Mouse (Mus musculus) limb, embryonic 14.5 days (tissue): ENCODE measurements around the gene Mesp1. TPM values are rescaled to one million over a fixed set of nuclear protein-coding genes. Genes with fewer than 3 reads are reported as not detected.

ENCODE experiments used
- ATAC-seq: fragments of 200-750 bp; cut with Nextera tagmentation; 2 replicates; pipeline ENCODE4 v1.8.0; 2017; ENCODE audit warnings: low read depth, moderate number of reproducible peaks, moderate TSS enrichment; ENCODE audit not compliant: low FRiP score
- DNase-seq: peaks from one replicate; pipeline ENCODE4 v3.0.0-alpha.2; 2015; ENCODE audit warnings: low spot score
- H3K27ac ChIP-seq: fragments of 300-500 bp; sonication (generic); replicated peaks from 2 replicates; pipeline ENCODE4 v1.5.1; 2014; ENCODE audit warnings: low read depth, mild to moderate bottlenecking, low read length, moderate library complexity, mixed read lengths
- H3K27me3 ChIP-seq: fragments of 300-500 bp; sonication (generic); 2 replicates; pipeline ENCODE4 v1.6.1; 2014; ENCODE audit warnings: low read length, mixed read lengths; ENCODE audit not compliant: control insufficient read depth, insufficient read depth
- H3K36me3 ChIP-seq: fragments of 300-500 bp; sonication (generic); 2 replicates; pipeline ENCODE4 v1.6.1; 2014; ENCODE audit warnings: mild to moderate bottlenecking, low read length, moderate library complexity, mixed read lengths; ENCODE audit not compliant: control insufficient read depth, insufficient read depth
- H3K4me1 ChIP-seq: fragments of 300-500 bp; sonication (generic); 2 replicates; pipeline ENCODE4 v1.6.1; 2014; ENCODE audit warnings: antibody characterized with exemption, low read length, mixed read lengths; ENCODE audit not compliant: control insufficient read depth, insufficient read depth
- H3K4me2 ChIP-seq: fragments of 300-500 bp; sonication (generic); replicated peaks from 2 replicates; pipeline ENCODE4 v1.6.1; 2014; ENCODE audit warnings: low read depth, mild to moderate bottlenecking, low read length, moderate library complexity; ENCODE audit not compliant: severe bottlenecking
- H3K4me3 ChIP-seq: fragments of 300-500 bp; sonication (generic); replicated peaks from 2 replicates; pipeline ENCODE4 v1.5.1; 2014; ENCODE audit warnings: low read length
- H3K9ac ChIP-seq: fragments of 300-500 bp; sonication (generic); 2 replicates; pipeline ENCODE4 v1.6.1; 2014; ENCODE audit warnings: mild to moderate bottlenecking, low read depth, low read length, moderate library complexity; ENCODE audit not compliant: severe bottlenecking
- H3K9me3 ChIP-seq: fragments of 300-500 bp; sonication (generic); 2 replicates; pipeline ENCODE4 v1.6.1; 2016; ENCODE audit warnings: low read length; ENCODE audit not compliant: control insufficient read depth
- POLR2A ChIP-seq: fragments of 200-500 bp; IDR thresholded peaks from 2 replicates; pipeline ENCODE4 v1.8.0; 2012; ENCODE audit warnings: inconsistent platforms, mild to moderate bottlenecking, moderate library complexity, borderline replicate concordance; ENCODE audit not compliant: insufficient read depth, insufficient read length; ENCODE audit errors: extremely low read depth
- WGBS: fragments of 180-500 bp; shearing (Covaris S2); extraction: QIAGEN DNeasy Blood & Tissue Kit; methylation state at CpG from one replicate; pipeline ENCODE4 v1.1.7; 2014; 5-methylcytosine and 5-hydroxymethylcytosine counted together
- polyA plus RNA-seq, 2 experiments: library from polyadenylated mRNA; depleted of rRNA in 1 of 2; stranded (reverse) in 1 of 2; unstranded in 1 of 2; fragments of >200 nt; fragmentation: Nextera tagmentation in 1 of 2; extraction: Ambion mirVana in 1 of 2; gene quantifications; 2 replicates each; pipeline versions ENCODE4 v1.2.1 to v1.2.3; 2012 to 2014

The Mesp1 gene
- polyA plus RNA-seq, 2 experiments: 0.06 to 0.23 TPM

DNA sequence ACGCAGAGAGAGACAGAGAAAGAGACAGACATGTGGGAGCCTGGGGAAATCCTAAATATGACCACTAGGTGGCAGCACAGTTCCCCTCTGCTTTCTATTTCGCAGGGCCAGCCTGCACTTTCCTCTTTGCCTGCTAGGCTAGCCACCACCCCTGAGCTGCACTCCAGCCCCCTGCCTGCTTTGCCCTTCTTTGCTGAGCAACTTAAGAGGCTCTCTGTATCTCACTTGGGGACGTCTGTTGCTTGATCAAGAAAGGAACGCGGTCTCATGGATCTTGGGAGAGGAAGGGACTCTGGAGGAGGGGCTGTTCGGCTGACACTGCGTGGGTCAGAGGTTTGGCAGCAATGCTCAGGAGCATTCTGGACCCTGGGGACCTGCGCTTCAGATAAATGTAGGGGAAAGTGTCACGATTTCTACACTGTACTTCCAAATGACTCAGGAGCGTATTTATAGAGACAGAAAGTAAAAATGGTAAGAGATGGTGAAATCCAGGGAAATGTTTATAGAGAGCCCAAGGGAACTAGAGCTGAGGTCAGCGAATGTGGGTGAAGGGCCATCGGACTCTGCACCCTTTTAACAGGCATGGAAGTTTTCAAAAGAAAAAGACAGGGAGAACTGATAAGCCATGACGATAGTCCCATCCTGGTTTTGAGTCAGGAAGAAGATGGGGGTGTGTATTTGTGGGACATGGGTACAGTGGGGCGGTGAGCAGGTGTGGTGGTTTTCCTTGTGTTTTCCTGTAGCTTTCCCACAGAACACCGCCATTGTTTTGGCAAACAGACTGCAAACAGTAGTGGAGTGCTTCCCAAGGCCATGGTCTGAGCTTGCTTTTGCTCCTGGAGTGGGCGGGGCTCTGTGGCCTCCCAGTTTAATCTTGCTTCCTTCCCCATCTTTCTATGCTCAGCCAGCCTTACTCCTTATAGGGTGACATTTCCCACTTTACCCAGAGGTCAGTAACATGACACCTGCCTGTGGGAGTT lies 12.7 kb downstream of the Mesp1 start:
- H3K4me3 ChIP-seq: 0 out of 2 replicates have a peak overlapping the region, but pooled peaks have one; percentile 9
- no peaks in the 10 kb centered on the region for H3K9me3 ChIP-seq
- peak overlapping the region; percentile 37; the same call in 1 of the 2 replicates for H3K4me2 ChIP-seq
- no peak overlapping the region for H3K27ac ChIP-seq
- DNase-seq (peak; percentile 79), ATAC-seq (peak; percentile 67; the same call in 1 of the 2 replicates)
- no peak for TF ChIP-seq POLR2A
- WGBS: 30% methylated on average over 16 of the region's 16 CpGs
- no peaks in the 10 kb centered on the region for H3K27me3 ChIP-seq
- 0 out of 2 replicates have a peak overlapping the region, but pooled peaks have one; percentile 29 for H3K9ac ChIP-seq
- no peaks in the 10 kb centered on the region for H3K36me3 ChIP-seq
- no peaks in the 10 kb centered on the region for H3K4me1 ChIP-seq

DNA sequence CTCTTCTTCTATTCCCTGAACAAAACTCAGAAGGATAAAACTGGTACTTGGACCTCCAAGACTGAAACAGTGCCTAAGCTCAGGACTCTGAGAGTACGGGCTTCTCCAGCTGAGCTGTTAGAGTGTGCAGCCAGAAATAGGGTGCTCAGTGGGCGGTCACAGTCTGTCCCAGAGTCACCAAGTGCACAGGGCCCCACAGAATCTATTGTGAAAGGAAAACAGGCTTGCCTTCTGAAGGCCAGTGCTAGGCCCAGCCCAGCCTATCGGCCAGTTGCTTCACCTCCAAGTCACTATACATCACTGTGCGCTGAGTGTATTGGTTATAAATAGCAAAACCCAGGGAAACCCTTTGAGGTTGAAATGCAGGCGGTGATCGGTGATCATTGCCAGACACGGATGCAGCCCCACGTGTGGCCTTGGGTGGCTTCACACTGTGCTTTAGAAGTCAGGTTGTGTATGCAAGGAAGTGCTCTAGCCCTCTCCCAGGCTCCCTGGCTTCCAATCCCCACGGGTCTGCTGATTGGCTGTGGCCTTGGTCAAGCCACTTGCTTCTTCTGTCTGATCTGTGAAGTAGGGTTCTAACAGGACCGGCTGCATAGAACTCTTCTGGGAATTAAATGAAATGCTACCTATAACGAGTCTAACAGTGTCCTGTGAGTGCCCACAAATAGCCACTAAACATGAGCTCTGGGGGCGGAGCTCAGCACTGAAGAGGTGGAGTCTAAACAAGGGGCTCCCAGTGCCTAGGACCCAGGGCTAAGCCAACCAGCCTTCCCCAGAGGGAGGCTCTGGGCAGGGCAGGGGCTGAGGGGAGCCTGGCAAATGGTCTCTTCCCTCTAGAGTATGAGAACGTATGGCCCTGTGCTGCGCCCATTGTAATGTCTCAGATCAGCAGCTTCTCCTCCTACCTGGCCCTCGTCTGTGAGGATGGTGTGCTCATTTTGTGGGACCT lies 21.8 kb downstream of the Mesp1 start:
- no peak for TF ChIP-seq POLR2A
- H3K36me3 ChIP-seq: no peaks in the 10 kb centered on the region
- H3K27ac ChIP-seq: no peak overlapping the region
- no peak overlapping the region for H3K4me2 ChIP-seq
- H3K9me3 ChIP-seq: no peaks in the 10 kb centered on the region
- H3K27me3 ChIP-seq: no peaks in the 10 kb centered on the region
- H3K9ac ChIP-seq: no peak overlapping the region
- DNase-seq (no peak), ATAC-seq (no peak)
- no peaks in the 10 kb centered on the region for H3K4me1 ChIP-seq
- H3K4me3 ChIP-seq: no peak overlapping the region
- WGBS: 35% methylated on average over 15 of the region's 15 CpGs

DNA sequence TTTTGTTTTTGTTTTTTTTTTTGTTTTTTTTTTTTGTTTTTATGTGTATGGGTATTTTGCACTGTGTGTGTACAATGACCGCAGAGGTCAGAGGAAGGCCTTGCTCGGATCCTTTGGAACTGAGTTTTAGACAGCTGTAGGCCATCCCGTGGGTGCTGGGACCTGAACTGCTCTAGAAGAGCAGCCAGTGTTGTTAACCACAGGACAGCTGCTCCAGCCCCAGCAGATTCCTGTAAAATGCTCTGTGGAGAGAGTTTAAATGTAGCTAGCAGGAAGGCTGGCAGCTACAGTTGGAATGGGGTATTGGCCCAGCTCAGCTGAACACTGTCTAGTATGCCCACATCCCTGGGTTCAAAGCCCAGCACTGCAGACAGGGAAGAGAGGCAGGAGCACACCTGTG lies 23.9 kb downstream of the Mesp1 start:
- no peaks in the 10 kb centered on the region for H3K27me3 ChIP-seq
- DNase-seq (no peak), ATAC-seq (no peak)
- H3K36me3 ChIP-seq: no peaks in the 10 kb centered on the region
- H3K4me3 ChIP-seq: no peak overlapping the region
- no peak overlapping the region for H3K9ac ChIP-seq
- TF ChIP-seq POLR2A: no peak
- 78% methylated on average over 3 of the region's 3 CpGs for WGBS
- no peak overlapping the region for H3K4me2 ChIP-seq
- no peaks in the 10 kb centered on the region for H3K4me1 ChIP-seq
- no peaks in the 10 kb centered on the region for H3K9me3 ChIP-seq
- H3K27ac ChIP-seq: no peak overlapping the region

DNA sequence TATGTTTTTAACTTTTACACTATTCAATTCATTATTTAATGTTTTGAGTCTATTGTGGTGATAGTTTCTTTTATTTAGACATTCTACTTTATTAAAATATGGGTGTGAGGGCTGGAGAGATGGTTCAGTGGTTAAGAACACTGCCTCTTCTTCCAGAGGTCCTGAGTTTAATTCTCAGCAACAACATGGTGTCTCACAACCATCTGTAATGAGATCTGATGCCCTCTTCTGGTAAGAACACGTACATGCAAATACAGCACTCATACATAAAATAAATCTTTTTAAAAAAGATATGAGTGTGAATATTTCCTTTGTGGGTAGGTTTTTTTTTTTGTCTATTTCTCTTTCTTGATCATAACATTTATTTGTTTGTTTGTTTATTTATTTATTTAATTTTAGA lies 27.6 kb downstream of the Mesp1 start:
- 42% methylated on average over 1 of the region's 1 CpGs for WGBS
- H3K4me2 ChIP-seq: no peak overlapping the region
- no peaks in the 10 kb centered on the region for H3K36me3 ChIP-seq

DNA sequence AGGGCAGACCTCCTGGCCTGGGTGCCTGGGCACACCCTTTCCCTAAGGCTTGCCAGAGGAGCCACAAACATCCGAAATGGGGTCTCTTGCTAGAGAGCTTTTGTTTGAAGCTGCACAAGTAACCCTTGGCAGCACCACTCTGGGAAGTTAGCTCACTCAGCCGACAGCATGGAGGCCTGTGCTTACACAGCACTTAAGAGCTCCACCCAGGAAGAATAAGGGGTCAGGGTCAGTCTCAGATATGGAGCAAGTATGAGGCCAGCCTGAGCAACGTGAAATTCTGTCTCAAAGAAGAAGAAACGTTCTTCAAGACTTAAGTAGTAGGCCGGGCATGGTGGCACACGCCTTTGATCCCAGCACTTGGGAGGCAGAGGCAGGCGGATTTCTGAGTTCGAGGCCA lies 31.5 kb downstream of the Mesp1 start:
- ATAC-seq (no peak), DNase-seq (no peak)
- H3K36me3 ChIP-seq: no peaks in the 10 kb centered on the region
- TF ChIP-seq POLR2A: no peak
- no peak overlapping the region for H3K27ac ChIP-seq
- no peak overlapping the region for H3K9ac ChIP-seq
- no peak overlapping the region for H3K4me3 ChIP-seq
- no peaks in the 10 kb centered on the region for H3K9me3 ChIP-seq
- H3K27me3 ChIP-seq: no peaks in the 10 kb centered on the region
- H3K4me1 ChIP-seq: no peaks in the 10 kb centered on the region
- WGBS: 77% methylated on average over 8 of the region's 8 CpGs
- no peak overlapping the region for H3K4me2 ChIP-seq

More for the DNA sequence above, 27.6 kb downstream of the Mesp1 start:
- ATAC-seq (no peak), DNase-seq (no peak)
- H3K9me3 ChIP-seq: no peaks in the 10 kb centered on the region
- no peak overlapping the region for H3K9ac ChIP-seq
- no peak for TF ChIP-seq POLR2A
- H3K4me3 ChIP-seq: no peak overlapping the region
- H3K27ac ChIP-seq: no peak overlapping the region
- no peaks in the 10 kb centered on the region for H3K27me3 ChIP-seq
- H3K4me1 ChIP-seq: no peaks in the 10 kb centered on the region
